Mouse (Mus musculus): Measurements from ENCODE around the gene Rnase12. TPM values are rescaled to one million over a fixed set of nuclear protein-coding genes. Genes with fewer than 3 reads are reported as not detected.

Rnase12 gene
- polyA plus RNA-seq (2017; shearing (Covaris generic)): not detected

DNA sequence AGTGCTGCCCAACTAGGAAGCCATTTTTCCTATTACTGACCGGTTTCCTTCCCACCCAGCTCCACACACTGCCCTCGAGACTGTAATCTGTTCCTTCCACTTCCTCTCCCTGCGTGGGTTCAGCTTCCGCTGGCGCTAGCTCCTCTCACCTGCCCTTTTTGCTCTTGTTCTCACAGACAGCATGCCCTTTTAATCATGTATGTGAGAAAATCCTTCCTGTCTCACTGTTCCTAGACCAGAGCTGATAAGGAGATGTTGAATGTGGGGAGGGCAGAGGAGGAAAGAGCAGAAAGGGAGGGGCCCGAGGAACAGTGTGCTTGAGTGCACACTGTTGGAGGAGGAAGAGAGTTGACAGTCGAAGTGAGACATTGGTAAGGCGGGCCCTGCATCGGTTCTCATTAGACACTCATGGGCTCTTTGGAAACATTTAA lies at the start of gene Rnase12:
Rnase12 (minus strand) TSS at position 261 of the 431 bp plus-strand sequence.

GRCm38 (mm10) chr14:51090921-51091900 lies 33.8 kb upstream of the Rnase12 start, which contains the start of the genes Rnase4 and Ang:
Gene Rnase4, plus strand, starts transcription at chr14:51091077.
Gene Ang, plus strand, starts transcription at chr14:51091150.

GRCm38 (mm10) chr14:51074335-51074734 lies 16.9 kb upstream of the Rnase12 start, which contains the start of gene Olfr750:
Gene Olfr750, minus strand, starts transcription at chr14:51074435.

DNA sequence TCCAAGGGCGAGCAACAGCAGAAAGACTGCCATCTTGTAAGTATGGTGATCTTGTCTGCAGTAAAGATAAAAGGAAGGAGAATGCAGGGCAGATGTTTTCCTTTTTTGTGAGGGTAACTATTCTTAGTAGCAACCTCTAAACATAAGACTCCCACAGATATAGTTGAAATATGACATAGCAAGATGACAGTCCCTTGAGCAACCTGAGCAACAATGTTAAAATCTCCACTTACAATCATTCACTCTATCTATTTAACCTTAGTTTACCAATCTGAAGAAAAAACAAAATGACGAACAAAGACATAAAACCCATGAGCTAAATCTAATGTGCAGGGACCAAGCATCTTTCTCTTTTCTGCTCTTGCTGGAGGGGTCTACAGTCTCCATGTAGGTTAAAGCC lies 7.4 kb downstream of the Rnase12 start, which contains the start of gene Rnase11:
Rnase11 (minus strand) TSS at position 101 of the 400 bp plus-strand sequence.

DNA sequence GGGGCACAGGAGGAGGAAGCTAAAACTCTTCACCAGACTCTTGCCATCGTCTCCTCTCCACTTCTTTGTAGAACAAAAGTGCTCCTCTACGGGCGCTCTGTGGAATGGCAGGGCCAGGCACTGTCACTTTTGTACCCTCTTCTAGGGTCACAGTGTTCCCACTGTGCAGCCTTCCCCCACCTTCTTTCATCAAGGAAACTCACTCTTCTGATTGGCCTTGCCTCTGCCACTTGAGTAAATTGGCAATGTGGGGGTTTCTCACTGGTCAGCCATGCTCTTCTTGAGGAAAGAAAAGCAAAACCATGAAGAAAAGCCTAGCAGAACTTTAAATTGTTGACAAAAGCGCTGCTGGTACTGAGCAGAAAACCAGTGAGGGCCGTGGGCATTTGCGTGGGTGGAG lies 15.7 kb downstream of the Rnase12 start, which contains the start of gene Rnase9:
Rnase9 (minus strand) TSS at position 101 of the 400 bp plus-strand sequence.

DNA sequence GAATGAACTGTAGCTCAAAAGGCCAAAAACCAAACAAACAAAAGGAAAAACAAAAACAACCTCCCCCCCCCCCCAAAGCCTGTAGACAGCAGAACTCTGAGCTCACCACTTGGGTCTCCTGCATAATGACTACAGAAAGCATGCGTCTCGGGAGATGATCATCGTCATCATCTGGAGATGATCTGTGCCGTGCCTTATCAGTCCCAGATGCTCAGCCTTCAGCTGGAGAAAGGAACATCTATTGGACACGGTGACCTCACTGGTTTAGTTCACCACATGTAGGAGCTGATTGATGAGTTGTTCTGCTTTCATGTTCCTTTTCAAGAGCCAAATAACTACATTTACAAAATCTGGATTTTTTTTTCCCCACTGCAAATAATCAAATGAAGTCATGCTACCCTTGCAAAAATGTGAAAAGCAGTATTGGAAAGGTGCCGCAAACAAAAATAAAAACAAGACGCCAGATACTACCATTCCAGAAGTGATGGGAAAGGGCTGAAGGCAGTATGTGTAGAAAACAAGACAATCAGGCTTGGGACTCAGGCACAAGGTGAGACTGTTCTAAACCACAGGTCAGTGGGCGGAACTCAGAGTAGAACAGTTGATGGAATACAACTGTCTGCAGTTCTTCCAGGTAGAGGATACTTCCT lies 50.2 kb downstream of the Rnase12 start, which contains the start of gene Rnase10:
Rnase10 (plus strand) TSS at position 600 of the 650 bp plus-strand sequence.

Other genes starting within 250 kb of the Rnase12 start
- not detected for gene Ccnb1ip1, start 249.9 kb downstream of the Rnase12 start, polyA plus RNA-seq (2017; shearing (Covaris generic))
- gene Parp2, start 249.8 kb downstream of the Rnase12 start, polyA plus RNA-seq (2017; shearing (Covaris generic)): 78.8 TPM
- 20.9 TPM for gene Tep1, start 187.1 kb downstream of the Rnase12 start, polyA plus RNA-seq (2017; shearing (Covaris generic))
- 0.12 TPM for gene Klhl33, start 160.2 kb downstream of the Rnase12 start, polyA plus RNA-seq (2017; shearing (Covaris generic))
- gene Osgep, start 132.8 kb downstream of the Rnase12 start, polyA plus RNA-seq (2017; shearing (Covaris generic)): 106 TPM
- gene Apex1, start 132.7 kb downstream of the Rnase12 start, polyA plus RNA-seq (2017; shearing (Covaris generic)): 67.8 TPM
- gene Pip4p1, start 126.8 kb downstream of the Rnase12 start, polyA plus RNA-seq (2017; shearing (Covaris generic)): 76.7 TPM
- 45.5 TPM for gene Pnp, start 126.6 kb downstream of the Rnase12 start, polyA plus RNA-seq (2017; shearing (Covaris generic))
- gene Gm49342, start 113.1 kb downstream of the Rnase12 start, polyA plus RNA-seq (2017; shearing (Covaris generic)): not detected
- gene Pnp2, start 101.7 kb downstream of the Rnase12 start, polyA plus RNA-seq (2017; shearing (Covaris generic)): 0.36 TPM
- gene Rnase10, start 49.9 kb downstream of the Rnase12 start, polyA plus RNA-seq (2017; shearing (Covaris generic)): not detected
- gene Rnase9, start 15.8 kb downstream of the Rnase12 start, polyA plus RNA-seq (2017; shearing (Covaris generic)): not detected
- not detected for gene Rnase11, start 7.5 kb downstream of the Rnase12 start, polyA plus RNA-seq (2017; shearing (Covaris generic))
- 0.20 TPM for gene Olfr750, start 16.8 kb upstream of the Rnase12 start, polyA plus RNA-seq (2017; shearing (Covaris generic))
- 12.8 TPM for gene Rnase4, start 33.4 kb upstream of the Rnase12 start, polyA plus RNA-seq (2017; shearing (Covaris generic))
- gene Ang, start 33.5 kb upstream of the Rnase12 start, polyA plus RNA-seq (2017; shearing (Covaris generic)): 3.1 TPM
- not detected for gene Eddm3b, start 56.8 kb upstream of the Rnase12 start, polyA plus RNA-seq (2017; shearing (Covaris generic))
- 1.1 TPM for gene Rnase6, start 66.2 kb upstream of the Rnase12 start, polyA plus RNA-seq (2017; shearing (Covaris generic))
- not detected for gene Rnase1, start 89.1 kb upstream of the Rnase12 start, polyA plus RNA-seq (2017; shearing (Covaris generic))
- gene Rnase2b, start 104.6 kb upstream of the Rnase12 start, polyA plus RNA-seq (2017; shearing (Covaris generic)): not detected
- not detected for gene Ang2, start 141.5 kb upstream of the Rnase12 start, polyA plus RNA-seq (2017; shearing (Covaris generic))
- gene Ear14, start 145.7 kb upstream of the Rnase12 start, polyA plus RNA-seq (2017; shearing (Covaris generic)): not detected
- gene Rnase2a, start 198.5 kb upstream of the Rnase12 start, polyA plus RNA-seq (2017; shearing (Covaris generic)): not detected